Mouse (Mus musculus) right cerebral cortex, postnatal 25 days (tissue): ENCODE results near the gene Ccdc182.

Source experiments
- DNase-seq: peaks from one replicate; pipeline ENCODE4 v3.0.0; 2022

Ccdc182 gene

GRCm38 (mm10) chr11:88281428-88282119 is 12.3 kb upstream of the Ccdc182 start:
- no peak for DNase-seq

GRCm38 (mm10) chr11:88282516-88282915 is 11.3 kb upstream of the Ccdc182 start:
- DNase-seq = no peak

GRCm38 (mm10) chr11:88286019-88286418 is 7.8 kb upstream of the Ccdc182 start:
- no peak for DNase-seq

GRCm38 (mm10) chr11:88288400-88288799 is 5.5 kb upstream of the Ccdc182 start:
- no peak for DNase-seq

- DNase-seq = no peak
Observed at GRCm38 (mm10) chr11:88288805-88289340, 5.0 kb upstream of the Ccdc182 start.

- no peak for DNase-seq
Observed at GRCm38 (mm10) chr11:88291245-88291644, 2.6 kb upstream of the Ccdc182 start.

- DNase-seq = no peak
Observed at GRCm38 (mm10) chr11:88291688-88292087, 2.2 kb upstream of the Ccdc182 start.

GRCm38 (mm10) chr11:88294394-88294710 is 494 bp downstream of the Ccdc182 start:
- no peak for DNase-seq

- DNase-seq = no peak
Observed at GRCm38 (mm10) chr11:88295298-88295697, 1.4 kb downstream of the Ccdc182 start.

GRCm38 (mm10) chr11:88297526-88297925 is 3.7 kb downstream of the Ccdc182 start:
- DNase-seq = no peak

- no peak for DNase-seq
Observed at GRCm38 (mm10) chr11:88299345-88299744, 5.5 kb downstream of the Ccdc182 start.

GRCm38 (mm10) chr11:88301619-88302018 is 7.8 kb downstream of the Ccdc182 start:
- DNase-seq = no peak

GRCm38 (mm10) chr11:88305759-88306158 is 11.9 kb downstream of the Ccdc182 start:
- no peak for DNase-seq

- no peak for DNase-seq
Observed at GRCm38 (mm10) chr11:88307616-88308543, 14.0 kb downstream of the Ccdc182 start.

GRCm38 (mm10) chr11:88309059-88309700 is 15.3 kb downstream of the Ccdc182 start:
- DNase-seq = no peak

- DNase-seq = no peak
Observed at GRCm38 (mm10) chr11:88310773-88311172, 16.9 kb downstream of the Ccdc182 start.

GRCm38 (mm10) chr11:88311606-88312005 is 17.7 kb downstream of the Ccdc182 start:
- DNase-seq = no peak

- no peak for DNase-seq
Observed at GRCm38 (mm10) chr11:88313512-88313911, 19.7 kb downstream of the Ccdc182 start.

GRCm38 (mm10) chr11:88314471-88314870 is 20.6 kb downstream of the Ccdc182 start:
- no peak for DNase-seq

GRCm38 (mm10) chr11:88315393-88315792 is 21.5 kb downstream of the Ccdc182 start:
- no peak for DNase-seq

GRCm38 (mm10) chr11:88318850-88319249 is 25.0 kb downstream of the Ccdc182 start:
- no peak for DNase-seq

GRCm38 (mm10) chr11:88327016-88327415 is 33.2 kb downstream of the Ccdc182 start:
- DNase-seq = no peak

- DNase-seq = no peak
Observed at GRCm38 (mm10) chr11:88328813-88329595, 35.1 kb downstream of the Ccdc182 start.
